Mouse (Mus musculus) 3134 (cell line): ENCODE measurements around the gene Cpped1.

Source experiments
- DNase-seq: peaks from one replicate; pipeline ENCODE4 v3.0.0-alpha.2; 2011; ENCODE audit warnings: low spot score; ENCODE audit not compliant: insufficient read length; ENCODE audit errors: extremely low read depth

Cpped1 gene

DNA sequence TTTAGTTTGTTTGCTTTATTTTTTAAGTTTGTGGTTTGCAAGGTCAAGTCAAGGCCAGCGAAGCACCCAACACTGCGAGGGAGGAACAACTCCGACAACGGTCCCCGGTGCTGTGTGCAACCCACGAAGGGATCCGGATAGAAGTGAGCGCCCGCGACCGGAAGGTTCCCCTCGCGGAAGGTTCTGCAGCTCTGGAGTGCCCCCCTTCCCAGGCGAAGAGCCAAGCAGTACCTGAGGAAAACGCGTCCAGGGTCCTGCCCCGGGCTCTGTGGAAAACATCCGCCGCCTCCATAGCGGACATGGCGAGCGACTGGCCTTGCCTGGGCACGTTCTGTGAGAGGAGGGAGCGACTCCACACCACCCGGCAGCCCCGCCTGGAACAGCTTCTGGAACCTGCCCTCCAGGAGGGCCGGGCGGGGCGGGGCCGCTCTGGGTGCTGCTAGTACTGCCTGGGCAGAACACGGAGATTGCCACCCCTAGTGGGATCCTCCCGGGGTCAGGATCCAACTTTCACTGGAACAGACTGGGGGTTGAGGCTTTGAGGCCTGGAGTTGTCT lies at the start of gene Cpped1:
TSS of gene Cpped1 (minus strand) at position 411 of the 557 bp plus-strand sequence.
- DNase-seq = peak; percentile 96

DNA sequence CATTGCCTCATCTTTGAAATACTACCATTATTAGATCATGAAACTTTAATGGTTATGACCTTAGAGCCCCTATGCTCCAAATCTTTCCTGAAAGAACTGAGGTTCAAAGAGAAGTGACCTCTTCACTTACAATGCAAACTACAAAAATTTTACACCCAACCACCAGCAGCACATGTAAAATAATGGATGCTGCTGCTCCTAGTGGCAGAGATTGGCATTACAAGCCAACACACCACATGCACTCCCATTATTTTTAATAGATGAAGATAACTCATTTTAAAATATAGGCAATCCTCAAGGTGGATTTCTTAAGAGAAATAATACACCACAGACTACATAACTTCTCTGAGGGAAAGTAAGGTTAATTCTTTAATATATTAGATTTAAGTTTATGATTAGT lies 31.2 kb upstream of the Cpped1 start:
- DNase-seq = no peak

DNA sequence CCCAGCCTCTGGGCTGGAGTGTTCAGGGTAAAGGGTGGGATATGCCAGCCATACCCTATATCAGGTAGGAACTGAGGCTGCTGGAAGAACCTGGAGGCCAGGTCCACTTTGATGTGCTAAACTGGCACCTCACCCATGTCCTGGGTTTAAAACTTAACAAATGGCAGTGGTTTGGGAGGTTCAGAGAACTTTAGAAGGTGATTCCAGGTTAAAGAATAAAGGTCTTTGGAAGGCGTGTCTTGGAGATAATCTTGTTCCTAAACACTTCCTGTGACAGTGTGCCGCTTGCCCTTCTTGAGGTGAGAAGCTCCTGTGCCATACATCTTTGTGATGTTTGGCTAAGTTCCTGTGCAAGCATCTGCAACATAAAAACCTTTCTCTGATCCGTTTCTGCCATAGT lies 1.6 kb upstream of the Cpped1 start:
- DNase-seq = no peak

- no peak for DNase-seq
Measured at GRCm38 (mm10) chr16:11909817-11910216, 572 bp upstream of the Cpped1 start.

GRCm38 (mm10) chr16:11908461-11909014 lies 707 bp downstream of the Cpped1 start:
- DNase-seq = no peak

DNA sequence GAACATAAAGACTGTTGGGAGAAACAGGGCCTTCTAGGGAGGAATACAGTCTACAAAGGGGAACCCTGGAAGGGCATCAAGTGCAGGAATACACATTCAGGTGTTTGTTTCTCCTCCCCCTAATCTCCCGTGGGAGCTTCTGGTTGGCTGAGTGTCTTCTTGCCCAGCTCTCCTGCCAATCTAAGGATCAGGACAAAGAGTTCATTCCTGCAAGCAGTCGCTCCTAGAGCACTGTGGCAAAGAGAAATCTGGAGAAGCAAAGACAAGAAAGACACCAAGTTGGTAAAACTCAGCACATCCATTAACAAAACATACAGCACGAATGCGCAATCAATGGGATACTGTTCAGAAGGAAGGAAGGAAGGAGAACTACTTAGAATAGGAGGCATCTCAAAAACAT lies 1.4 kb downstream of the Cpped1 start:
- no peak for DNase-seq

DNA sequence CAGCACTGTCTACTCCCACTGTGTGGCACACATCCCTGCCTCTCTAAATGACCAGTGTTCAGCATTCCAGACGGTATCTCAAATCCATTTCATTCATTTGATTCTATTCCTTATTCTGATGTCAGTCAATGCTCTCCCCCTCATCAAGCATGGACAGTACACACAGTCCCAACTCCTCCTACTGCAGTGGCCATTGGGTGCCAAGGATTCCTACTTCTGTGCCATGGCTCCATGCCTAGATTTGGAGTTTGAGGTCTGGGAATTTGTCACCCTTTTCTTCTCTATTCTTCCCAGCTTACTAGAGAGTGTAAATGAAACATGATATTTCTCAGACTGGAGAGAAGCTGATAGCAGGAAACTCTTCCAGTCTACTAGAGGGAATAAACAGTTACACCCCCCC lies 2.3 kb downstream of the Cpped1 start:
- DNase-seq = no peak

- DNase-seq = no peak
Measured at GRCm38 (mm10) chr16:11905216-11905615, 4.0 kb downstream of the Cpped1 start.

DNA sequence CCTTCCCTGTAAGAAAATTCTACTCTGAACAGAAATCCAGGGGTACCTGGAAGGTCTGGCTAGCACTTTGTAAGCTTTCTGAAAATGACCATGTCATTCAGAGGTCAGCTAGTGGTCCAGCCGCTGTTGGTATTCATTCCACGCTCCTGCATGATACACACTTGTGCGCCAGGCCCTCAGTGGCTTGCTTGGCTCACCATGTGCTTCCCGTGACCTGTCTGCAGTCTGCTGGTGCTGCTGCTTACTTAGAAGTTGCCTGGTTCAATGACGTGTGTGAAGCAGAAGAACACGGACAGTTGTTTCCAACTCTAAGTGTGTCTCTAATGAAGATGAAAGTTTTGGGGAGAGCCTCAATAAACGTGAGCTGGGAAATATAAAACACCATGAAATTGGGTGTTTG lies 7.2 kb downstream of the Cpped1 start:
- no peak for DNase-seq

DNA sequence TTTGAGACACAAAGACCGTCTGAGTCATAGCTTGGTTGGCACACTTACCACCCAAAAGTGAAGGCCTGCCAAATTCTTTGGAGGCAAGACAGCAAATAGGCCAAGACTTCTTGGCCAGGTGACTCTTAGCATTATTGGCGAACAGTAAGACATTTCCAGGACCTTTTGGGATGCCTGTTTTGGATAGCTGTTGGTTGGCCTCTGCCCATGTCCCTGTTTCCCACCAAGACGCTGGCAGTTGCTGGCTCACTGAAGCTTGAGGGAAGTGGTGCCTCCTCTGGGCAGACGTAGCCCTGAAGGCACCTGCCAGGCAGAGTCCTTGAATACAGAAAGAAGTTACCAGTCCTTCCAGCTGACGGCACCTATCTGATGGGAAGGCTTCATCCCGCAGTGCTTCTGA lies 8.9 kb downstream of the Cpped1 start:
- DNase-seq = peak; percentile 58

DNA sequence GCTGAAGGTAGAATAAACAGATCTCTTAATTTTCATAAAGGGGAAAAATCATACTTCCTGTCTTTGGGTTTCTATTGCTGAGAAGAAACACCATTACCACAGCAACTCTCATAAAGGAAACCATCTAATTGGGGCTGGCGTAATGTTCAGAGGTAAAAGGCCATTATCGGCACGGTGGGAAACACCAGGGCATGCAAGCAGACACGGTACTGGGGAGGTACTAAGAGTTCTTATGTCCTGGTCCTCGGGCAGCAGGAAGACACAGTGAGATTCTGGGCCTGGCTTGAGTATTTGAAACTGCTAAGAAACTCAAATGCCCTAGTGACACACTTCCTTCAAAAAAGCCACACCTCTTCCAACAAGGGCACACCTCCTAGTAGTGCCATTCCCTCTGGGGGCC lies 12.8 kb downstream of the Cpped1 start:
- DNase-seq = no peak

GRCm38 (mm10) chr16:11894877-11895276 lies 14.4 kb downstream of the Cpped1 start:
- DNase-seq = peak; percentile 28

- DNase-seq = no peak
Measured at GRCm38 (mm10) chr16:11890186-11890585, 19.1 kb downstream of the Cpped1 start.

DNA sequence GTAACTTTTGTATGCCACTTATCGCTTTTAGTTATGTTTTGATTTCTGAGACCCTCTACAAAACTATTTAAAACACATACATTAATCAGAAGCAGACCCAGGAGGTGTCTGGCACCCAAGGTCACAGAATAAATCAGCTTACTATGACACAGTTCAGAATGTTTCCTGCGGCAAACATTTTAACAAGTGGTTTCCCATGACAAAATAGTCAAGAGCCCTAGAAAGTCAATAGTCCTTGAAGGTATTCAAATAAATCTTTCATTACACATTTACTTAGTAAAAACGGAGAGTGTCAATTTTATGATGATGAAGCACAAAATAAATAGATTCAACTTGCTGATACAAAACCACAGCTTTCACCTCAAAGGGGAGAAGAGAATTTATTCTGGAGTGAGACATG lies 19.5 kb downstream of the Cpped1 start:
- DNase-seq = no peak

- DNase-seq = no peak
Measured at GRCm38 (mm10) chr16:11881795-11882194, 27.4 kb downstream of the Cpped1 start.

DNA sequence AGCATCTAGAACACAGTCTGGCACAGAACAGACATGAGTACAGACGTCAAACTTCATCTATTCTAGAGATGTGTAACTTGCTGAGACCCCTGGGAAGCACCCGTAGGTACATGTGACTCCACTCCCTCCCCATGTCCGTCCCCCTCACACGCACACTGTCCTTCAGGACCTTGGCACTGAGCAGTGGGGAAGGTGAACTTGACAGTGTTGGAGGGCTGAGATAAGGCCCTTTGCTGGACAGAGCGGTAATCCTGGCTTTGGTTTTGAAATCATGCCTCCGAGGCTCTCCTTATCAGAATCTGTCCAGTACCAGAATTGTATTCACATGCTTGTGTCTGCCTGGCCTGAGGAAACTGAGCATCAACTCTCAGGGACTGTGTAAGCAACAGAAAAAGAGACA lies 28.8 kb downstream of the Cpped1 start:
- no peak for DNase-seq

- DNase-seq = no peak
Measured at GRCm38 (mm10) chr16:11879196-11879595, 30.0 kb downstream of the Cpped1 start.

GRCm38 (mm10) chr16:11875227-11875626 lies 34.0 kb downstream of the Cpped1 start:
- DNase-seq = no peak

DNA sequence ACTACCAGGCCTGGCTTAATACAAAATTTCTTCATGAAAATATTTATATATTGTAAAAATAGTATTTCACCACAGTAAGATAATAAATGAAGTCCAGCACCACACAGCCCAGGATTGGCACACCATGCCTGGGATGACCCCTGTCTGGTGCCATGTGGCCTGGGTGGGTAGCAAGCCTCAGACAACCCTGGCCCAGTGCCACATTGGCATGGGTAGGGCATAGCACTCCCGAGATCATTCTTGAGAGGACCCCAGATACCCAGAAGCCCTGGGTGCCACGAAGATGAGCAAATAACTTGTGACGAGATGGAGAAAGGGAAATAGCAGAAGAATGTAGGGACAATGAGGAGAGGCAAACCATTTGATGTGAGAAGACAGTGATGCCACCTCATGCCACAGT lies 36.0 kb downstream of the Cpped1 start:
- DNase-seq = no peak

DNA sequence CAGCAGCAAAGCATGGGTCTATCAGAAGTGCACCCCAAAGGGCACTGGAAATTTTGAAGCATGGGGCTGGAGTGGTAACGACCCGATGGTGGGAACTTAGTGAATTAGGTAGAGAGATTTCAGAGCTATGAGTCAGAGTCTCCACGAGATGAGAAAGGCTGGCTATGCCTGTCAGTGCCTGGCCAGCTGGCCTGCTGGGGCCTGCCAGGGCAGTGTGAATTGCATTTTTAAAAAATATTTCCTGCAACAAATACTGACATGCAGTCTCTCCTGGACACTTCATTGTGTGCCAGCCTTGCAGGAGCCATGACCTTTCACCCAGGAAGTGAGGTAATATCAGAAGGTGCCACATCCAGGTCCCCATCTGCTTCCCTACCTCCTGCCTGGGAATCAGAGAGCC lies 40.8 kb downstream of the Cpped1 start:
- no peak for DNase-seq

DNA sequence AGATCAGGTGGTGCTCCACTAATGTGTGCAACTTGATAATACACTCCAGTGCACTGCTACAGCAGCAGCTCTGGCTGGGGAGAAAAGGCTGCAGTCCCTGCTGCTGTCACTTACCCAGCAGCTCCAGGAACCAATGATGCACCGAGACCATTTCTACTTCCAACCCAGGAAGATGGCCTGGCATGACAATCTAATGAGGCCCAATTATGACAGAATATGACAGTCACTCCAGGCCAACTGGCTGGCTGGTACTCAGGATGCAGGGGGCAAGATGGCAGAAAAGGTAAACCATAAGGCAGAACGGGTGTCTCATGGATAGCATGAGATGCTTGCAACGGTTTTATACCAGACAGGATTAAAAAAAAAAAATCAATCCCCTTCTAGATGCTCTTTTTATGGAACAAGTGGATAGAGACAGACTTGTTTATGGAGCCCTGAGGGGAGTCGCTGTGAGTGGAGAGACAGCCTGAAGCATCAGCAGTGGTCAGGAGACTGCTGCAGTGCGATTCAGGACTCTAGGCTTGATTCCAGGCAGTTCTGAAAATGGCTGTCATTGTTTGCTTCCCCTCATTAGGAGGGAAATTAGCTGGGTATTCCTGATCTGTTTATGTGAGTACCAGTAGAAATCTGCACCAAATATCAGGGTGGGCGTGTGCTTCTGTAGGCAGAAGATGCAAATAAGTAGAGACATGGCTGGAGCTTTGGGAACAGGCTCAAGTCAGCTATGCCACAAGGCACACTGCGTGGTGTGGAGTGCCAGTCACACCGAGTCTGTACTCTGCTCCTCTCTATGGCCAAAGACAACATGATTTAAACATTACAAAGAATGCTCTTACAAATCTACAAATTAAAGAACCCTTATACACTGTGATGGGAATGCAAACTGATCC lies 56.3 kb downstream of the Cpped1 start:
- DNase-seq = no peak
